Mouse (Mus musculus) retina, postnatal 1 day (tissue): ENCODE measurements at regions not wholly inside any gene's neighbourhood (a gene's known extent, or its start where the extent isn't known, plus 50 kb on each side); places are given as distances from the start of the nearest gene placed in this dataset.

Experiments used
- DNase-seq: peaks from one replicate; pipeline ENCODE4 v3.0.0-alpha.2; 2012

- DNase-seq, result no peak
These were observed 442.5 kb upstream of the Sel1l start for GRCm38 (mm10) chr12:92291490-92291889.

GRCm38 (mm10) chr12:92285511-92285910 is 436.6 kb upstream of the Sel1l start:
- DNase-seq, result no peak

GRCm38 (mm10) chr12:92280470-92280869 is 431.5 kb upstream of the Sel1l start:
- no peak for DNase-seq

- DNase-seq, result no peak
These were observed 403.0 kb upstream of the Sel1l start for GRCm38 (mm10) chr12:92251962-92252361.

GRCm38 (mm10) chr12:92246790-92247451 is 398.0 kb upstream of the Sel1l start:
- peak; percentile 87 for DNase-seq

GRCm38 (mm10) chr12:92239956-92240699 is 391.2 kb upstream of the Sel1l start:
- DNase-seq, result no peak

- DNase-seq, result no peak
These were observed 384.9 kb upstream of the Sel1l start for GRCm38 (mm10) chr12:92233650-92234408.

GRCm38 (mm10) chr12:92228585-92228984 is 379.6 kb upstream of the Sel1l start:
- peak; percentile 90 for DNase-seq

- DNase-seq, result no peak
These were observed 354.4 kb upstream of the Sel1l start for GRCm38 (mm10) chr12:92203351-92203750.

- DNase-seq, result peak; percentile 3
These were observed 351.6 kb upstream of the Sel1l start for GRCm38 (mm10) chr12:92200602-92201001.

- DNase-seq, result no peak
These were observed 350.0 kb upstream of the Sel1l start for GRCm38 (mm10) chr12:92198738-92199477.

- DNase-seq, result no peak
These were observed 345.2 kb upstream of the Sel1l start for GRCm38 (mm10) chr12:92193934-92194685.

GRCm38 (mm10) chr12:92193199-92193933 is 344.4 kb upstream of the Sel1l start:
- no peak for DNase-seq

GRCm38 (mm10) chr12:92189022-92189421 is 340.1 kb upstream of the Sel1l start:
- DNase-seq, result no peak

GRCm38 (mm10) chr12:92187133-92187482 is 338.2 kb upstream of the Sel1l start:
- no peak for DNase-seq

GRCm38 (mm10) chr12:92186448-92187132 is 337.6 kb upstream of the Sel1l start:
- peak; percentile 11 for DNase-seq

GRCm38 (mm10) chr12:92179292-92179691 is 330.3 kb upstream of the Sel1l start:
- no peak for DNase-seq

GRCm38 (mm10) chr12:92156726-92157125 is 307.8 kb upstream of the Sel1l start:
- no peak for DNase-seq

GRCm38 (mm10) chr12:92152922-92153235 is 303.9 kb upstream of the Sel1l start:
- DNase-seq, result no peak

GRCm38 (mm10) chr12:92152043-92152921 is 303.3 kb upstream of the Sel1l start:
- DNase-seq, result peak; percentile 92
